Mouse (Mus musculus) monocyte, adult 2 months (primary cell): ENCODE measurements at regions not wholly inside any gene's neighbourhood (a gene's known extent, or its start where the extent isn't known, plus 50 kb on each side); places are given as distances from the start of the nearest gene placed in this dataset.
"Not testable (repeated sequence)": the region's sequence is repeated elsewhere in the genome, so short reads cannot be mapped to it uniquely, and the experiment has no call there.

Experiments used
- DNase-seq, 2 experiments: peaks; one replicate each; pipeline ENCODE4 v3.0.0; 2022; ENCODE audit warnings: low spot score in 2 of 2, low read depth in 1 of 2

GRCm38 (mm10) chr5:12639549-12639948 is 256.4 kb downstream of the Sema3d start:
- DNase-seq, result no peak

GRCm38 (mm10) chr5:12646269-12646668 is 263.1 kb downstream of the Sema3d start:
- DNase-seq, result no peak

- no peak for DNase-seq
Observed at GRCm38 (mm10) chr5:12673666-12674065, 290.5 kb downstream of the Sema3d start.

GRCm38 (mm10) chr5:12674134-12674533 is 290.9 kb downstream of the Sema3d start:
- DNase-seq, result no peak

- no peak for DNase-seq
Observed at GRCm38 (mm10) chr5:12676712-12677111, 293.5 kb downstream of the Sema3d start.

- no peak for DNase-seq
Observed at GRCm38 (mm10) chr5:12714894-12715293, 331.7 kb downstream of the Sema3d start.

- no peak for DNase-seq
Observed at GRCm38 (mm10) chr5:12751514-12751913, 368.3 kb downstream of the Sema3d start.

- DNase-seq, result no peak
Observed at GRCm38 (mm10) chr5:12759634-12760033, 365.6 kb upstream of the Sema3a start.

GRCm38 (mm10) chr5:12767383-12767782 is 357.8 kb upstream of the Sema3a start:
- no peak for DNase-seq

- no peak for DNase-seq
Observed at GRCm38 (mm10) chr5:12782681-12783080, 342.5 kb upstream of the Sema3a start.

GRCm38 (mm10) chr5:12808729-12809128 is 316.5 kb upstream of the Sema3a start:
- no peak for DNase-seq

GRCm38 (mm10) chr5:12809884-12810283 is 315.3 kb upstream of the Sema3a start:
- DNase-seq, result no peak

GRCm38 (mm10) chr5:12847207-12847606 is 278.0 kb upstream of the Sema3a start:
- DNase-seq, result not testable (repeated sequence)

GRCm38 (mm10) chr5:12856869-12857268 is 268.3 kb upstream of the Sema3a start:
- DNase-seq, result no peak

- DNase-seq, result no peak
Observed at GRCm38 (mm10) chr5:12868355-12869217, 256.6 kb upstream of the Sema3a start.

GRCm38 (mm10) chr5:12872888-12873287 is 252.3 kb upstream of the Sema3a start:
- no peak for DNase-seq

GRCm38 (mm10) chr5:12877595-12878296 is 247.5 kb upstream of the Sema3a start:
- DNase-seq, result peak in 1 of 2 experiments; percentile 3

GRCm38 (mm10) chr5:12892333-12892732 is 232.9 kb upstream of the Sema3a start:
- no peak for DNase-seq

GRCm38 (mm10) chr5:12894638-12895037 is 230.6 kb upstream of the Sema3a start:
- DNase-seq, result no peak

- DNase-seq, result no peak
Observed at GRCm38 (mm10) chr5:12910741-12911140, 214.5 kb upstream of the Sema3a start.

- no peak for DNase-seq
Observed at GRCm38 (mm10) chr5:12914395-12914794, 210.8 kb upstream of the Sema3a start.

- DNase-seq, result no peak
Observed at GRCm38 (mm10) chr5:12919335-12919734, 205.9 kb upstream of the Sema3a start.
